Mouse (Mus musculus): Measurements from ENCODE around the gene 5730596B20Rik. TPM values are rescaled to one million over a fixed set of nuclear protein-coding genes. Genes with fewer than 3 reads are reported as not detected.

The 5730596B20Rik gene
- polyA plus RNA-seq, 1 experiment from 2014 or later, result 2.8 TPM

GRCm38 (mm10) chr6:52213119-52213986 lies 36.1 kb downstream of the 5730596B20Rik start, which contains the start of the genes Hoxa3 and Gm28308:
Gene Hoxa3 (minus strand): TSS chr6:52213336.
Gene Gm28308 (minus strand): TSS chr6:52213339.
- peaks cover 30% of the 10 kb centered on the region for H3K4me1 ChIP-seq (replicated peaks; ENCODE audit: control insufficient read depth, insufficient read depth, low read length)
- no peaks in the 10 kb centered on the region for H3K9me3 ChIP-seq (ENCODE audit: control insufficient read depth, low read length)
- H3K36me3 ChIP-seq (ENCODE audit: control insufficient read depth, insufficient read depth, low read length), result no peaks in the 10 kb centered on the region
- H3K27me3 ChIP-seq (replicated peaks; ENCODE audit: control insufficient read depth, insufficient read depth, low read length), result peaks cover 86% of the 10 kb centered on the region
- ATAC-seq (replicated peaks; ENCODE audit: low FRiP score, low TSS enrichment, low read depth) (peak; percentile 36; the same call in 1 of the 2 replicates), DNase-seq (ENCODE audit: low spot score) (peak; percentile 78)
- H3K4me3 ChIP-seq (ENCODE audit: low read depth, low read length), result peak within 1 kb of the TSS; percentile 64
- WGBS, result 5% methylated on average over 38 of the region's 38 CpGs
- peak within 1 kb of the TSS; percentile 87 for H3K27ac ChIP-seq (ENCODE audit: low read depth)
- H3K9ac ChIP-seq (ENCODE audit: low read length), result peak within 1 kb of the TSS; percentile 69
- peak within 1 kb of the TSS; percentile 78 for H3K4me2 ChIP-seq (ENCODE audit: low read length)

GRCm38 (mm10) chr6:52214271-52214670 lies 37.0 kb downstream of the 5730596B20Rik start:
- no peak for DNase-seq (ENCODE audit: low spot score)
- 0 out of 2 replicates have a peak overlapping the region, but pooled peaks have one; percentile 78 for H3K4me2 ChIP-seq (ENCODE audit: low read length)
- H3K27me3 ChIP-seq (replicated peaks; ENCODE audit: control insufficient read depth, insufficient read depth, low read length), result peaks cover 87% of the 10 kb centered on the region
- H3K36me3 ChIP-seq (ENCODE audit: control insufficient read depth, insufficient read depth, low read length), result no peaks in the 10 kb centered on the region
- 0 out of 2 replicates have a peak overlapping the region, but pooled peaks have one; percentile 64 for H3K4me3 ChIP-seq (ENCODE audit: low read depth, low read length)
- H3K9me3 ChIP-seq (ENCODE audit: control insufficient read depth, low read length), result no peaks in the 10 kb centered on the region
- 47% methylated on average over 5 of the region's 5 CpGs for WGBS
- no peak for ATAC-seq (replicated peaks; ENCODE audit: low FRiP score, low TSS enrichment, low read depth)
- no peak overlapping the region for H3K27ac ChIP-seq (ENCODE audit: low read depth)
- peaks cover 23% of the 10 kb centered on the region; the same call in 1 of the 2 replicates for H3K4me1 ChIP-seq (replicated peaks; ENCODE audit: control insufficient read depth, insufficient read depth, low read length)
- H3K9ac ChIP-seq (ENCODE audit: low read length), result no peak overlapping the region

GRCm38 (mm10) chr6:52215070-52215469 lies 37.8 kb downstream of the 5730596B20Rik start:
- Histone ChIP-seq H3K36me3 (ENCODE audit: control insufficient read depth, insufficient read depth, low read length) (no peaks in the 10 kb centered on the region), H3K9ac (ENCODE audit: low read length) (no peak overlapping the region), H3K4me1 (replicated peaks; ENCODE audit: control insufficient read depth, insufficient read depth, low read length) (peaks cover 25% of the 10 kb centered on the region; the same call in 1 of the 2 replicates), H3K9me3 (ENCODE audit: control insufficient read depth, low read length) (no peaks in the 10 kb centered on the region), H3K4me2 (ENCODE audit: low read length) (peak overlapping the region; percentile 64; the same call in 1 of the 2 replicates), H3K27me3 (replicated peaks; ENCODE audit: control insufficient read depth, insufficient read depth, low read length) (peaks cover 89% of the 10 kb centered on the region), H3K27ac (ENCODE audit: low read depth) (no peak overlapping the region), H3K4me3 (ENCODE audit: low read depth, low read length) (no peak overlapping the region)
- 41% methylated on average over 3 of the region's 3 CpGs for WGBS
- DNase-seq (ENCODE audit: low spot score) (no peak), ATAC-seq (replicated peaks; ENCODE audit: low FRiP score, low TSS enrichment, low read depth) (no peak)

GRCm38 (mm10) chr6:52215771-52216535 lies 38.7 kb downstream of the 5730596B20Rik start:
- peak; percentile 78 for DNase-seq (ENCODE audit: low spot score)
- peak overlapping the region; percentile 64 for H3K4me2 ChIP-seq (ENCODE audit: low read length)
- WGBS, result 5% methylated on average over 30 of the region's 30 CpGs
- no peaks in the 10 kb centered on the region for H3K36me3 ChIP-seq (ENCODE audit: control insufficient read depth, insufficient read depth, low read length)
- peak overlapping the region; percentile 50 for H3K4me3 ChIP-seq (ENCODE audit: low read depth, low read length)
- H3K4me1 ChIP-seq (replicated peaks; ENCODE audit: control insufficient read depth, insufficient read depth, low read length), result peaks cover 30% of the 10 kb centered on the region; the same call in 1 of the 2 replicates
- no peaks in the 10 kb centered on the region for H3K9me3 ChIP-seq (ENCODE audit: control insufficient read depth, low read length)
- H3K27me3 ChIP-seq (replicated peaks; ENCODE audit: control insufficient read depth, insufficient read depth, low read length), result peaks cover 92% of the 10 kb centered on the region
- H3K27ac ChIP-seq (ENCODE audit: low read depth), result no peak overlapping the region
- H3K9ac ChIP-seq (ENCODE audit: low read length), result peak overlapping the region; percentile 57
- no peak for ATAC-seq (replicated peaks; ENCODE audit: low FRiP score, low TSS enrichment, low read depth)

- Histone ChIP-seq H3K9me3 (ENCODE audit: control insufficient read depth, low read length) (no peaks in the 10 kb centered on the region), H3K9ac (ENCODE audit: low read length) (peak overlapping the region; percentile 57), H3K4me3 (ENCODE audit: low read depth, low read length) (peak overlapping the region; percentile 50), H3K4me1 (replicated peaks; ENCODE audit: control insufficient read depth, insufficient read depth, low read length) (peaks cover 31% of the 10 kb centered on the region; the same call in 1 of the 2 replicates), H3K27ac (ENCODE audit: low read depth) (peak overlapping the region; percentile 55; the same call in 1 of the 2 replicates), H3K4me2 (ENCODE audit: low read length) (peak overlapping the region; percentile 64), H3K36me3 (ENCODE audit: control insufficient read depth, insufficient read depth, low read length) (no peaks in the 10 kb centered on the region), H3K27me3 (replicated peaks; ENCODE audit: control insufficient read depth, insufficient read depth, low read length) (peaks cover 92% of the 10 kb centered on the region)
- DNase-seq (ENCODE audit: low spot score) (no peak), ATAC-seq (replicated peaks; ENCODE audit: low FRiP score, low TSS enrichment, low read depth) (0 out of 2 replicates have a peak, but pooled peaks have one; percentile 14)
- WGBS, result 1% methylated on average over 59 of the region's 60 CpGs
Observed at GRCm38 (mm10) chr6:52216691-52217458, 39.6 kb downstream of the 5730596B20Rik start.

GRCm38 (mm10) chr6:52217459-52217768 lies 40.1 kb downstream of the 5730596B20Rik start:
- under 1% methylated on average over 25 of the region's 25 CpGs for WGBS
- Histone ChIP-seq H3K9ac (ENCODE audit: low read length) (peak overlapping the region; percentile 57), H3K4me3 (ENCODE audit: low read depth, low read length) (peak overlapping the region; percentile 50), H3K4me2 (ENCODE audit: low read length) (peak overlapping the region; percentile 64), H3K27ac (ENCODE audit: low read depth) (peak overlapping the region; percentile 55), H3K9me3 (ENCODE audit: control insufficient read depth, low read length) (no peaks in the 10 kb centered on the region), H3K4me1 (replicated peaks; ENCODE audit: control insufficient read depth, insufficient read depth, low read length) (peaks cover 31% of the 10 kb centered on the region; the same call in 1 of the 2 replicates), H3K36me3 (ENCODE audit: control insufficient read depth, insufficient read depth, low read length) (no peaks in the 10 kb centered on the region), H3K27me3 (replicated peaks; ENCODE audit: control insufficient read depth, insufficient read depth, low read length) (peaks cover 94% of the 10 kb centered on the region)
- ATAC-seq (replicated peaks; ENCODE audit: low FRiP score, low TSS enrichment, low read depth) (peak; percentile 71), DNase-seq (ENCODE audit: low spot score) (peak; percentile 90)

GRCm38 (mm10) chr6:52217895-52218642 lies 40.8 kb downstream of the 5730596B20Rik start:
- Histone ChIP-seq H3K4me3 (ENCODE audit: low read depth, low read length) (peak overlapping the region; percentile 50), H3K27ac (ENCODE audit: low read depth) (peak overlapping the region; percentile 52), H3K4me1 (replicated peaks; ENCODE audit: control insufficient read depth, insufficient read depth, low read length) (peaks cover 27% of the 10 kb centered on the region; the same call in 1 of the 2 replicates), H3K36me3 (ENCODE audit: control insufficient read depth, insufficient read depth, low read length) (no peaks in the 10 kb centered on the region), H3K4me2 (ENCODE audit: low read length) (peak overlapping the region; percentile 64), H3K9ac (ENCODE audit: low read length) (peak overlapping the region; percentile 43), H3K9me3 (ENCODE audit: control insufficient read depth, low read length) (no peaks in the 10 kb centered on the region), H3K27me3 (replicated peaks; ENCODE audit: control insufficient read depth, insufficient read depth, low read length) (peaks cover 94% of the 10 kb centered on the region)
- ATAC-seq (replicated peaks; ENCODE audit: low FRiP score, low TSS enrichment, low read depth), result no peak
- 17% methylated on average over 23 of the region's 23 CpGs for WGBS
- no peak for DNase-seq (ENCODE audit: low spot score)

All from intestine, embryonic 14.5 days (tissue).